Mouse (Mus musculus) MEL (cell line): Measurements from ENCODE around the gene Smg1. TPM values are rescaled to one million over a fixed set of nuclear protein-coding genes. Genes with fewer than 3 reads are reported as not detected.
A peak's percentile ranks its signal among the peaks of the same experiment; 100 is the strongest.

Experiments used
- DNase-seq: peaks from one replicate; pipeline ENCODE4 v3.0.0; 2011; ENCODE audit warnings: low read depth, low spot score
- H3K27ac ChIP-seq: 2 replicates; pipeline ENCODE4 v1.5.1; 2012; ENCODE audit warnings: low read depth, mild to moderate bottlenecking, control low read depth, low read length, moderate library complexity; ENCODE audit not compliant: control insufficient read depth
- H3K27me3 ChIP-seq, 2 experiments: fragments of 150-350 bp in 1 of 2; sonication (generic) in 1 of 2; 2 replicates each; pipeline ENCODE4 v1.6.1; 2012; ENCODE audit warnings: low read length in 2 of 2, mild to moderate bottlenecking in 2 of 2, improper control_type of control experiment in 1 of 2, moderate library complexity in 1 of 2; ENCODE audit not compliant: insufficient read depth in 2 of 2, control insufficient read depth in 1 of 2
- H3K36me3 ChIP-seq, 2 experiments: 2 replicates each; pipeline ENCODE4 v1.6.1; 2012 to 2014; ENCODE audit warnings: low read length in 2 of 2, improper control_type of control experiment in 1 of 2, inconsistent platforms in 1 of 2, mild to moderate bottlenecking in 1 of 2; ENCODE audit not compliant: insufficient read depth in 2 of 2, control insufficient read depth in 1 of 2
- H3K4me1 ChIP-seq, 2 experiments: fragments of 150-350 bp in 1 of 2; sonication (generic) in 1 of 2; 2 replicates each; pipeline ENCODE4 v1.6.1; 2012; ENCODE audit warnings: low read length in 2 of 2, improper control_type of control experiment in 1 of 2, mild to moderate bottlenecking in 1 of 2; ENCODE audit not compliant: insufficient read depth in 2 of 2, control insufficient read depth in 1 of 2
- H3K4me3 ChIP-seq, 2 experiments: fragments of 150-350 bp in 1 of 2; sonication (generic) in 1 of 2; 2 replicates each; pipeline ENCODE4 v1.5.1; 2012; ENCODE audit warnings: low read depth in 2 of 2, low read length in 2 of 2, mild to moderate bottlenecking in 2 of 2, moderate library complexity in 2 of 2, control low read depth in 1 of 2, improper control_type of control experiment in 1 of 2; ENCODE audit not compliant: control insufficient read depth in 1 of 2, insufficient read depth in 1 of 2
- H3K79me2 ChIP-seq: 2 replicates; pipeline ENCODE4 v1.6.1; 2012; ENCODE audit warnings: mild to moderate bottlenecking, low read length, moderate library complexity; ENCODE audit not compliant: control insufficient read depth, poor library complexity, insufficient read depth
- H3K9ac ChIP-seq: 2 replicates; pipeline ENCODE4 v1.6.1; 2012; ENCODE audit warnings: low read depth, mild to moderate bottlenecking, control low read depth, low read length, moderate library complexity; ENCODE audit not compliant: control insufficient read depth, poor library complexity, severe bottlenecking
- H3K9me3 ChIP-seq: fragments of 150-350 bp; sonication (generic); replicated peaks from 2 replicates; pipeline ENCODE4 v1.6.1; 2012; ENCODE audit warnings: mild to moderate bottlenecking, low read length, improper control_type of control experiment, moderate library complexity; ENCODE audit not compliant: insufficient read depth
- CHD1 ChIP-seq: IDR thresholded peaks from 2 replicates; pipeline ENCODE4 v1.6.1; 2012; ENCODE audit warnings: low read depth, mild to moderate bottlenecking, inconsistent platforms, low read length, improper control_type of control experiment
- CHD2 ChIP-seq: IDR thresholded peaks from 2 replicates; pipeline ENCODE4 v1.6.1; 2011; ENCODE audit warnings: low read length, improper control_type of control experiment
- CTCF ChIP-seq, 3 experiments: IDR thresholded peaks in 2 of 3; conservative IDR thresholded peaks in 1 of 3; 2 replicates each; pipeline ENCODE4 v1.5.1; 2011 to 2012; ENCODE audit warnings: low read length in 3 of 3, low read depth in 2 of 3, mild to moderate bottlenecking in 2 of 3, improper control_type of control experiment in 1 of 3, inconsistent platforms in 1 of 3, mixed read lengths in 1 of 3, moderate library complexity in 1 of 3; ENCODE audit not compliant: control insufficient read depth in 1 of 3, insufficient read depth in 1 of 3, poor library complexity in 1 of 3, severe bottlenecking in 1 of 3
- E2F4 ChIP-seq: IDR thresholded peaks from 2 replicates; pipeline ENCODE4 v1.6.1; 2011; ENCODE audit warnings: low read depth, low read length, improper control_type of control experiment, borderline replicate concordance
- EP300 ChIP-seq, 2 experiments: IDR thresholded peaks; 2 replicates each; pipeline ENCODE4 v1.6.1; 2011; ENCODE audit warnings: improper control_type of control experiment in 2 of 2, low read length in 2 of 2, low read depth in 1 of 2, mild to moderate bottlenecking in 1 of 2
- GATA1 ChIP-seq: IDR thresholded peaks from 2 replicates; pipeline ENCODE4 v1.6.1; 2011; ENCODE audit warnings: low read depth, low read length, improper control_type of control experiment
- MXI1 ChIP-seq: IDR thresholded peaks from 2 replicates; pipeline ENCODE4 v1.6.1; 2011; ENCODE audit warnings: mild to moderate bottlenecking, low read depth, low read length, improper control_type of control experiment
- MYC ChIP-seq: IDR thresholded peaks from 2 replicates; pipeline ENCODE4 v1.6.1; 2011; ENCODE audit warnings: low read depth, mild to moderate bottlenecking, low read length, improper control_type of control experiment, moderate library complexity
- NELFE ChIP-seq: IDR thresholded peaks from 2 replicates; pipeline ENCODE4 v1.6.1; 2011; ENCODE audit warnings: low read depth, low read length, improper control_type of control experiment
- NRF1 ChIP-seq: IDR thresholded peaks from 2 replicates; pipeline ENCODE4 v1.6.1; 2014; ENCODE audit warnings: low read depth, mild to moderate bottlenecking, inconsistent platforms, low read length, improper control_type of control experiment, moderate library complexity; ENCODE audit not compliant: poor library complexity, insufficient read depth, severe bottlenecking
- POLR2A ChIP-seq, 2 experiments: IDR thresholded peaks; 2 replicates each; pipeline ENCODE4 v1.6.1; 2011 to 2012; ENCODE audit warnings: low read length in 2 of 2, mild to moderate bottlenecking in 2 of 2, control low read depth in 1 of 2, improper control_type of control experiment in 1 of 2, low read depth in 1 of 2, moderate library complexity in 1 of 2; ENCODE audit not compliant: control insufficient read depth in 1 of 2, insufficient read depth in 1 of 2, poor library complexity in 1 of 2
- RCOR1 ChIP-seq: IDR thresholded peaks from 2 replicates; pipeline ENCODE4 v1.6.1; 2012; ENCODE audit warnings: low read depth, mild to moderate bottlenecking, inconsistent platforms, low read length, improper control_type of control experiment
- TAL1 ChIP-seq: IDR thresholded peaks from 2 replicates; pipeline ENCODE4 v1.6.1; 2012; ENCODE audit warnings: mild to moderate bottlenecking, inconsistent platforms, low read length, moderate library complexity, mixed read lengths
- TBP ChIP-seq: IDR thresholded peaks from 2 replicates; pipeline ENCODE4 v1.8.0; 2011; ENCODE audit warnings: low read depth, low read length, improper control_type of control experiment
- UBTF ChIP-seq: IDR thresholded peaks from 2 replicates; pipeline ENCODE4 v1.6.1; 2012; ENCODE audit warnings: low read depth, mild to moderate bottlenecking, inconsistent platforms, low read length, improper control_type of control experiment, moderate library complexity, borderline replicate concordance; ENCODE audit not compliant: insufficient read depth
- USF1 ChIP-seq: IDR thresholded peaks from 2 replicates; pipeline ENCODE4 v1.6.1; 2014; ENCODE audit warnings: low read depth, mild to moderate bottlenecking, inconsistent platforms, low read length, improper control_type of control experiment, moderate library complexity
- USF2 ChIP-seq, 2 experiments: IDR thresholded peaks; 2 replicates each; pipeline ENCODE4 v1.6.1; 2011 to 2012; ENCODE audit warnings: improper control_type of control experiment in 2 of 2, low read length in 2 of 2, borderline replicate concordance in 1 of 2, inconsistent platforms in 1 of 2, low read depth in 1 of 2, mild to moderate bottlenecking in 1 of 2; ENCODE audit not compliant: insufficient read depth in 1 of 2
- ZMIZ1 ChIP-seq: IDR thresholded peaks from 2 replicates; pipeline ENCODE4 v1.6.1; 2012; ENCODE audit warnings: low read depth, mild to moderate bottlenecking, inconsistent platforms, low read length, improper control_type of control experiment, moderate library complexity
- polyA plus RNA-seq, 2 experiments: library from polyadenylated mRNA; stranded (reverse) in 1 of 2; unstranded in 1 of 2; fragments of >175 nt in 1 of 2; fragments of >200 nt in 1 of 2; gene quantifications; 2 replicates each; pipeline versions ENCODE4 v1.2.1 to v1.2.4; 2012; ENCODE audit warnings: low replicate concordance in 2 of 2, low read depth in 1 of 2; ENCODE audit not compliant: insufficient read length in 2 of 2, insufficient read depth in 1 of 2, missing spikeins in 1 of 2
- total RNA-seq: library from RNA; depleted of rRNA; stranded (reverse); fragments of 300-350 nt; gene quantifications from 2 replicates; pipeline ENCODE4 v1.2.3, GENCODE M21; 2012

The Smg1 gene
- total and polyA plus RNA-seq, 3 experiments = 24.2 to 49.6 (median 32.6) TPM

DNA sequence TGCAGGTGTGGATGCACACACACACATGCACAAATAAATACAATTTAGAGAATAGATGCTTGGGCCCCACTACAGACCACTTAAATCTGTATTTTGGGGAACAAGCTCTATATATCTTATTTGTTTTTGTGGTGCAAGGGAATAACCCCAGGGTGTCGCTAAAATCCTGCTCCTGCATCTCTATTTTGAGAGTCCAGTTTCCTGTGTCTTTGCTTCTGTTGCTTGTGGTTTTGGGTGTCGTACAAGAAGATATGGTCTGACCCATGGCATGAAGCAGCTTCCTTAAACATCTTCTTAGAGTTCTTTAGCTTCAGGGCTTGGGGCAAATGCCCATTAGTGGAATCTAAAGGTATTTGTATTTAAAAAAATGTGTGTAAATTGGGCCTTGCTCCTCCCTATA lies 39.7 kb upstream of the Smg1 start:
- no peaks in the 10 kb centered on the region for H3K79me2 ChIP-seq
- peaks cover 0 to 3% of the 10 kb centered on the region in 2 experiments; a peak in 3 of 4 replicates for H3K4me1 ChIP-seq
- DNase-seq = peak; percentile 59
- no peak overlapping the region for H3K27ac ChIP-seq
- H3K27me3 ChIP-seq = no peaks in the 10 kb centered on the region
- TF ChIP-seq EP300 (IDR thresholded peaks at IDR 0.05; ENCODE audit: low read depth in 1 of 2, low read length in 2 of 2) (peak; percentile 40 to 55; a peak in 2 of 4 replicates), RCOR1 (peak; percentile 64), E2F4 (no peak), USF1 (no peak), GATA1 (no peak), TBP (no peak), TAL1 (no peak), CHD1 (no peak), NRF1 (no peak), MXI1 (no peak), USF2 (IDR thresholded peaks at IDR 0.05; ENCODE audit: borderline replicate concordance in 1 of 2, insufficient read depth in 1 of 2, low read depth in 1 of 2, low read length in 2 of 2) (no peak), ZMIZ1 (no peak), MYC (no peak), CTCF (IDR thresholded peaks at IDR 0.05 in 2 of 3, conservative IDR thresholded peaks at IDR 0.05 in 1 of 3; ENCODE audit: control insufficient read depth in 1 of 3, insufficient read depth in 1 of 3, low read depth in 2 of 3, low read length in 3 of 3, poor library complexity in 1 of 3, severe bottlenecking in 1 of 3) (no peak), CHD2 (no peak), UBTF (no peak), POLR2A (IDR thresholded peaks at IDR 0.05; ENCODE audit: control insufficient read depth in 1 of 2, insufficient read depth in 1 of 2, low read depth in 1 of 2, low read length in 2 of 2, poor library complexity in 1 of 2) (no peak), NELFE (no peak)
- H3K4me3 ChIP-seq = no peak overlapping the region
- H3K9me3 ChIP-seq = no peaks in the 10 kb centered on the region
- H3K9ac ChIP-seq = no peak overlapping the region
- H3K36me3 ChIP-seq = peaks cover 0 to 2% of the 10 kb centered on the region in 2 experiments; a peak in 1 of 4 replicates

DNA sequence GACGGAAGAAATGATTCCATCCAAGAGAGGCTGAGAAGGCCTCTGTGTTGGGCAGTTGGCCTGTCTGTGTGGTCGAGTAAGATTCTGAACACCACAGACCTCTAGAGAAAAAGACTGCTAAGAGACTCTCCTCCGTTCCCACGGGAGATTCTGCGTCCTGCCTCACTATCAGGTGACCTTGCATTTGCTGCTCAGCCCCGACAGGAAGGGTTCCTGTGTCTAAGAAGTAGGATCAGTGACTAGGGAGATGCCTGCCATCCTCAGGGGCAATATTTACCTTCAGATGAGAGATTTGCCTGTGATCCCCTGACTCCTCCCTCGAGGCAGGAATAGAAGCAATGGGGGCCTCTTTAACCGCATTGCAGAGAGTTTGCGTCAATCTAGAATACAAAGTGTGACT lies 39.1 kb upstream of the Smg1 start:
- H3K4me3 ChIP-seq = no peak overlapping the region
- H3K36me3 ChIP-seq = peaks cover 0 to 2% of the 10 kb centered on the region in 2 experiments; a peak in 1 of 4 replicates
- DNase-seq = no peak
- H3K4me1 ChIP-seq = peaks cover 0 to 3% of the 10 kb centered on the region in 2 experiments; a peak in 3 of 4 replicates
- no peaks in the 10 kb centered on the region for H3K27me3 ChIP-seq
- H3K27ac ChIP-seq = no peak overlapping the region
- TF ChIP-seq NRF1 (no peak), UBTF (no peak), POLR2A (IDR thresholded peaks at IDR 0.05; ENCODE audit: control insufficient read depth in 1 of 2, insufficient read depth in 1 of 2, low read depth in 1 of 2, low read length in 2 of 2, poor library complexity in 1 of 2) (no peak), RCOR1 (no peak)
- H3K79me2 ChIP-seq = no peaks in the 10 kb centered on the region
- H3K9ac ChIP-seq = no peak overlapping the region
- no peaks in the 10 kb centered on the region for H3K9me3 ChIP-seq
